Mouse (Mus musculus): ENCODE results near the gene Chfr. TPM values are rescaled to one million over a fixed set of nuclear protein-coding genes. Genes with fewer than 3 reads are reported as not detected.

The Chfr gene
- polyA plus RNA-seq, 1 experiment: 65.1 TPM

GRCm38 (mm10) chr5:110216780-110217179 lies 81.1 kb downstream of the Chfr start:
- no peaks in the 10 kb centered on the region for H3K27me3 ChIP-seq (ENCODE audit: control insufficient read depth, insufficient read depth, low read length)
- peaks cover 80% of the 10 kb centered on the region for H3K36me3 ChIP-seq (ENCODE audit: control insufficient read depth, insufficient read depth, low read length)
- no peak overlapping the region for H3K27ac ChIP-seq (ENCODE audit: insufficient read depth, low read depth, low read length)
- no peak overlapping the region for H3K4me3 ChIP-seq (ENCODE audit: low read depth, low read length)
- no peaks in the 10 kb centered on the region for H3K4me1 ChIP-seq (ENCODE audit: control insufficient read depth, insufficient read depth, insufficient read length, low read length)
- WGBS: 91% methylated on average over 3 of the region's 3 CpGs
- no peak for TF ChIP-seq POLR2A (IDR thresholded peaks at IDR 0.05; ENCODE audit: low read depth, low read length)
- no peak for TF ChIP-seq CTCF (IDR thresholded peaks at IDR 0.05; ENCODE audit: extremely low read depth, insufficient read length, insufficient replicate concordance, low read depth, low read length)

- H3K4me1 ChIP-seq (ENCODE audit: control insufficient read depth, insufficient read depth, insufficient read length, low read length): no peaks in the 10 kb centered on the region
- no peak overlapping the region for H3K27ac ChIP-seq (ENCODE audit: insufficient read depth, low read depth, low read length)
- WGBS: 94% methylated on average over 4 of the region's 4 CpGs
- H3K36me3 ChIP-seq (ENCODE audit: control insufficient read depth, insufficient read depth, low read length): peaks cover 72% of the 10 kb centered on the region
- no peaks in the 10 kb centered on the region for H3K27me3 ChIP-seq (ENCODE audit: control insufficient read depth, insufficient read depth, low read length)
- TF ChIP-seq CTCF (IDR thresholded peaks at IDR 0.05; ENCODE audit: extremely low read depth, insufficient read length, insufficient replicate concordance, low read depth, low read length): no peak
- TF ChIP-seq POLR2A (IDR thresholded peaks at IDR 0.05; ENCODE audit: low read depth, low read length): no peak
- H3K4me3 ChIP-seq (ENCODE audit: low read depth, low read length): no peak overlapping the region
Measured at GRCm38 (mm10) chr5:110220331-110220730, 84.7 kb downstream of the Chfr start.

Other genes with a start within 250 kb of the Chfr start
- gene Gm15446, start 212.4 kb upstream of the Chfr start, polyA plus RNA-seq (2012; rRNA removed): 0.23 and 0.33 TPM in 2 replicates
- 0.34 and 1.0 TPM in 2 replicates for gene Zfp932, start 139.3 kb upstream of the Chfr start, polyA plus RNA-seq (2012; rRNA removed)
- not detected in 2 replicates for gene Gm17655, start 63.3 kb upstream of the Chfr start, polyA plus RNA-seq (2012; rRNA removed)
- 0.05 TPM in 1 of 2 replicates, not detected in the other for gene Gm35315, start 41.4 kb upstream of the Chfr start, polyA plus RNA-seq (2012; rRNA removed)
- gene Plcxd1, start 35.9 kb upstream of the Chfr start, polyA plus RNA-seq (2012; rRNA removed): 0.28 and 0.86 TPM in 2 replicates
- gene Gtpbp6, start 27.6 kb upstream of the Chfr start, polyA plus RNA-seq (2012; rRNA removed): 53.2 and 101 TPM in 2 replicates
- 0.04 and 0.10 TPM in 2 replicates for gene Zfp605, start 25.8 kb upstream of the Chfr start, polyA plus RNA-seq (2012; rRNA removed)
- 4.1 and 6.7 TPM in 2 replicates for gene Golga3, start 40.9 kb downstream of the Chfr start, polyA plus RNA-seq (2012; rRNA removed)
- gene Ankle2, start 95.2 kb downstream of the Chfr start, polyA plus RNA-seq (2012; rRNA removed): 2.8 and 4.6 TPM in 2 replicates
- gene Pgam5, start 134.1 kb downstream of the Chfr start, polyA plus RNA-seq (2012; rRNA removed): 7.3 and 8.6 TPM in 2 replicates
- 2.5 and 7.1 TPM in 2 replicates for gene Pxmp2, start 150.3 kb downstream of the Chfr start, polyA plus RNA-seq (2012; rRNA removed)
- 3.4 and 5.7 TPM in 2 replicates for gene Pole, start 150.5 kb downstream of the Chfr start, polyA plus RNA-seq (2012; rRNA removed)
- 1.2 and 2.3 TPM in 2 replicates for gene P2rx2, start 207.4 kb downstream of the Chfr start, polyA plus RNA-seq (2012; rRNA removed)
- gene Lrcol1, start 208.9 kb downstream of the Chfr start, polyA plus RNA-seq (2012; rRNA removed): not detected in 2 replicates

Data from small intestine, adult 2 months (tissue).